ENCODE assay signal across 30 mouse cellular contexts in the genomic region with DNA sequence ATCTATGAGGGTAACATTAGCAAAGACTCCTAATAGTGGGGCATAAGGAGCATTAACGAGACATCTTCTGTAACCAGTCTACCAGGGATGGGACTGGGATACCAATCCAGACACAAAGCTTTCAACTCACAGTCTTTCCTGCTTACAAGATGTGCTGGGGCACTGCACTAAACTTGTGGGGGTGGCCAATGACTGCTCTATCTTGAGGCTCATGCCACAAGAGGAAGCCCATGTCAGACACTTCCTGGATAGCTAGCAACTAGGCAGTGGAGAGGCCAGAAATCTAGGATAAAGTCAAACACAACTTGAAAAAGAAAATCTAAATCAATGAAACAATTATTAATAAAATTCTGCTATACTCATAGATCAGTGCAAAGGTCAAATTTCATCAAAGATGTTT. TPM values are rescaled to one million over a fixed set of nuclear protein-coding genes. Genes with fewer than 3 reads are reported as not detected.
"Had no signal": no experiment of that assay in that cellular context is flagged by ENCODE, and none has a peak within 500 bp of the region (broad histone marks: within the 10 kb centered on the region; RNA-seq: fewer than 3 reads in every experiment).

No protein-coding gene starts in this region.

- ATAC-seq: liver, postnatal 0 days; lung, postnatal 0 days; midbrain, embryonic 13.5 days; midbrain, embryonic 16.5 days had no signal

- DNase-seq: kidney, adult 2 months; kidney, postnatal 10 days; kidney, postnatal 4 days; liver, postnatal 0 days; lung, embryonic 14.5 days; retina, postnatal 1 day; thymus, adult 18-20 months; thymus, postnatal 36 days had no signal

- H3K9ac ChIP-seq: limb, embryonic 13.5 days; liver, embryonic 14.5 days; liver, postnatal 0 days; lung, embryonic 14.5 days; midbrain, embryonic 13.5 days; neural tube, embryonic 13.5 days had no signal

- H3K4me3 ChIP-seq: limb, embryonic 10.5 days; limb, embryonic 13.5 days; midbrain, embryonic 10.5 days; midbrain, embryonic 13.5 days; myocyte; neural tube, embryonic 13.5 days had no signal

- H3K27me3 ChIP-seq: limb, embryonic 13.5 days; midbrain, embryonic 13.5 days; neural tube, embryonic 13.5 days had no signal

- H3K27ac ChIP-seq: limb, embryonic 10.5 days; limb, embryonic 13.5 days; liver, embryonic 14.5 days; macrophage; midbrain, embryonic 10.5 days; midbrain, embryonic 13.5 days; neural tube, embryonic 13.5 days had no signal

- H3K4me2 ChIP-seq: limb, embryonic 13.5 days; liver, embryonic 11.5 days; lung, embryonic 14.5 days; midbrain, embryonic 13.5 days; neural tube, embryonic 13.5 days had no signal

- H3K4me1 ChIP-seq: limb, embryonic 10.5 days; limb, embryonic 13.5 days; midbrain, embryonic 10.5 days; midbrain, embryonic 13.5 days; neural tube, embryonic 13.5 days had no signal

RNA-seq across cellular contexts. Expression of a gene that starts 48.3 kb away (rescaled TPM):
- total RNA-seq: layer of hippocampus, adult 18-20 months; layer of hippocampus, postnatal 14 days; left cerebral cortex, adult 18-20 months; left cerebral cortex, postnatal 25 days; monocyte, adult 5-6 weeks; neutrophil, adult 5-6 weeks had no signal
- polyA plus RNA-seq: kidney, adult 2 months; kidney, embryonic 14.5 days; limb, embryonic 10.5 days; limb, embryonic 13.5 days; liver, embryonic 11.5 days; liver, embryonic 14.5 days; liver, postnatal 0 days; lung, embryonic 14.5 days; lung, postnatal 0 days; macrophage; midbrain, embryonic 10.5 days; midbrain, embryonic 13.5 days; midbrain, embryonic 16.5 days; myocyte; neural tube, embryonic 13.5 days; small intestine, adult 2 months; spleen, adult 2 months; stomach, embryonic 16.5 days; urinary bladder, adult 2 months had no signal
